In the genomic region with DNA sequence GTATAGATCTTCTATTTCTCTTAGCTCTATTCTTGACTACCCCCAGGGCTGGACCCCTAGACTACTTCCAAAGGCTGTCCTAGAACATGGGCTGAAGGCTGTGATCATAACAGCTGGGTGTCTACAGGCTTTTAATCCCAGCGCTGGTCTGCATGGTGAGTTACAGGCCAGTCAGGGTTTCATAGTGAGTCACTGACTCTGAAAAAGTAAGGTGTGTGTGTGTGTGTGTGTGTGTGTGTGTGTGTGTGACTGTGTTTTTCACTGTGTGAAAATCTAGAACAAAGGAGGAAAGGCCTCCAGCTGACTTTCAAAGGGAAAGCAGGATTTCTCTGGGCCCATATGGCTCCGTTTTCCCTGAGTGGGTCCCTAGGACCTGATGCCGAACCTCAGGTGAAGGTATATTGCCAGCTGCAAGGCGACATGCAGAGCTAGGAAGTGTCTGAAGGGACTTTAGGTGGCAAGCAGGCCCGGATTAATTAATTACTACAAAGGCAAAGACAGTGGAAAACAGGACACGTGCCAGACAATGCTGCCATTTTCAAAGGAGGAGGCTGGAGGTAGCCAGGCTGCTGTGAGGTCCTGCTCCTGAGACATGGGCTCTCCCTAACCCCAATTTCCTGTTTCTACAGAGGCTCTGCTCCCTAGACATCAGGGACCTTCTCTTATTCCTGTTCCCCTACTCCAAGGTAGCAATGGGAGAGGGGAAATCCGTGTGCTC, we compare ENCODE assay signal across 1 mouse cellular context.
TF ChIP-seq lines count a peak whose summit lies in the region.

No protein-coding gene starts in this region.

TF ChIP-seq in MEL, 35 proteins besides CTCF, POLR2A, EP300 and RAD21:
- TF ChIP-seq ZKSCAN1 (IDR thresholded peaks at IDR 0.05; ENCODE audit: low read depth, low read length) (no peak), MXI1 (IDR thresholded peaks at IDR 0.05; ENCODE audit: low read depth, low read length) (no peak), BHLHE40 (IDR thresholded peaks at IDR 0.05; ENCODE audit: borderline replicate concordance, low read depth, low read length) (no peak), ZC3H11A (IDR thresholded peaks at IDR 0.05; ENCODE audit: low read depth, low read length) (no peak), MEF2A (IDR thresholded peaks at IDR 0.05; ENCODE audit: extremely low read depth, insufficient replicate concordance, low read depth, low read length, poor library complexity, severe bottlenecking) (no peak), JUND (IDR thresholded peaks at IDR 0.05; ENCODE audit: low read depth, low read length) (no peak), MYC (IDR thresholded peaks at IDR 0.05; ENCODE audit: low read depth, low read length) (no peak), ETS1 (IDR thresholded peaks at IDR 0.05; ENCODE audit: low read depth, low read length) (no peak), KAT2A (conservative IDR thresholded peaks at IDR 0.05; ENCODE audit: low read depth, low read length) (no peak), ELF1 (IDR thresholded peaks at IDR 0.05; ENCODE audit: low read depth, low read length) (no peak), POLR2AphosphoS5 (IDR thresholded peaks at IDR 0.05; ENCODE audit: borderline replicate concordance, low read depth, low read length) (no peak), SIN3A (IDR thresholded peaks at IDR 0.05; ENCODE audit: low read length) (no peak), USF2 (IDR thresholded peaks at IDR 0.05; ENCODE audit: borderline replicate concordance in 1 of 2, insufficient read depth in 1 of 2, low read depth in 1 of 2, low read length in 2 of 2) (no peak), ZMIZ1 (IDR thresholded peaks at IDR 0.05; ENCODE audit: low read depth, low read length) (no peak), MAFK (IDR thresholded peaks at IDR 0.05; ENCODE audit: borderline replicate concordance, low read depth, low read length) (no peak)
